Mouse (Mus musculus): ENCODE measurements around the gene Lipe.
"Not testable (repeated sequence)": the region's sequence is repeated elsewhere in the genome, so short reads cannot be mapped to it uniquely, and the experiment has no call there.

Gene Lipe

GRCm38 (mm10) chr7:25398610-25399009 is at the start of gene Lipe:
TSS of gene Lipe (minus strand) at chr7:25398710.
- no peak for DNase-seq (ENCODE audit: extremely low read depth, low read depth)

GRCm38 (mm10) chr7:25440816-25441153 is 42.3 kb upstream of the Lipe start:
- DNase-seq (ENCODE audit: extremely low read depth, low read depth), result no peak

- DNase-seq (ENCODE audit: extremely low read depth, low read depth), result no peak
Observed at GRCm38 (mm10) chr7:25439978-25440815, 41.7 kb upstream of the Lipe start.

GRCm38 (mm10) chr7:25439124-25439822 is 40.8 kb upstream of the Lipe start:
- DNase-seq (ENCODE audit: extremely low read depth, low read depth), result no peak

GRCm38 (mm10) chr7:25436704-25437103 is 38.2 kb upstream of the Lipe start:
- DNase-seq (ENCODE audit: extremely low read depth, low read depth), result no peak

GRCm38 (mm10) chr7:25436226-25436625 is 37.7 kb upstream of the Lipe start:
- DNase-seq (ENCODE audit: extremely low read depth, low read depth), result no peak

GRCm38 (mm10) chr7:25435546-25435851 is 37.0 kb upstream of the Lipe start:
- no peak for DNase-seq (ENCODE audit: extremely low read depth, low read depth)

GRCm38 (mm10) chr7:25434654-25435545 is 36.4 kb upstream of the Lipe start:
- no peak for DNase-seq (ENCODE audit: extremely low read depth, low read depth)

GRCm38 (mm10) chr7:25433781-25434560 is 35.5 kb upstream of the Lipe start:
- no peak for DNase-seq (ENCODE audit: extremely low read depth, low read depth)

GRCm38 (mm10) chr7:25433007-25433541 is 34.6 kb upstream of the Lipe start:
- no peak for DNase-seq (ENCODE audit: extremely low read depth, low read depth)

- DNase-seq (ENCODE audit: extremely low read depth, low read depth), result no peak
Observed at GRCm38 (mm10) chr7:25432381-25432780, 33.9 kb upstream of the Lipe start.

- DNase-seq (ENCODE audit: extremely low read depth, low read depth), result no peak
Observed at GRCm38 (mm10) chr7:25429886-25430784, 31.6 kb upstream of the Lipe start.

GRCm38 (mm10) chr7:25428321-25428720 is 29.8 kb upstream of the Lipe start:
- DNase-seq (ENCODE audit: extremely low read depth, low read depth), result no peak

- no peak for DNase-seq (ENCODE audit: extremely low read depth, low read depth)
Observed at GRCm38 (mm10) chr7:25427144-25427543, 28.6 kb upstream of the Lipe start.

GRCm38 (mm10) chr7:25426380-25426779 is 27.9 kb upstream of the Lipe start:
- not testable (repeated sequence) for DNase-seq (ENCODE audit: extremely low read depth, low read depth)

GRCm38 (mm10) chr7:25424429-25424828 is 25.9 kb upstream of the Lipe start:
- peak; percentile 31 for DNase-seq (ENCODE audit: extremely low read depth, low read depth)

- no peak for DNase-seq (ENCODE audit: extremely low read depth, low read depth)
Observed at GRCm38 (mm10) chr7:25422286-25422841, 23.9 kb upstream of the Lipe start.

- no peak for DNase-seq (ENCODE audit: extremely low read depth, low read depth)
Observed at GRCm38 (mm10) chr7:25419943-25420342, 21.4 kb upstream of the Lipe start.

- DNase-seq (ENCODE audit: extremely low read depth, low read depth), result no peak
Observed at GRCm38 (mm10) chr7:25419536-25419935, 21.0 kb upstream of the Lipe start.

- DNase-seq (ENCODE audit: extremely low read depth, low read depth), result peak; percentile 24
Observed at GRCm38 (mm10) chr7:25417597-25417996, 19.1 kb upstream of the Lipe start.

All from MEL-GATA-1-ER (cell line).